Mouse (Mus musculus): Measurements from ENCODE around the gene Gm3238. TPM values are rescaled to one million over a fixed set of nuclear protein-coding genes. Genes with fewer than 3 reads are reported as not detected.
"Not testable (repeated sequence)": the region's sequence is repeated elsewhere in the genome, so short reads cannot be mapped to it uniquely, and the experiment has no call there.

Gene Gm3238
- polyA plus RNA-seq, 1 experiment from 2014 or later, result not detected

GRCm38 (mm10) chr10:77759582-77759981, 11.5 kb downstream of the Gm3238 start, which contains the start of gene Gm3233:
TSS of gene Gm3233 (minus strand) at chr10:77759682.
- DNase-seq (ENCODE audit: low spot score); H3K27ac ChIP-seq (ENCODE audit: low read depth, low read length); H3K9ac ChIP-seq (ENCODE audit: low read depth, low read length); H3K9me3 ChIP-seq (ENCODE audit: control insufficient read depth, low read length); ATAC-seq (replicated peaks; ENCODE audit: low FRiP score); H3K4me2 ChIP-seq; H3K4me3 ChIP-seq (ENCODE audit: low read depth, low read length); H3K27me3 ChIP-seq (replicated peaks; ENCODE audit: control insufficient read depth, insufficient read depth, low read length); H3K36me3 ChIP-seq (ENCODE audit: control insufficient read depth, insufficient read depth, low read length); H3K4me1 ChIP-seq (replicated peaks; ENCODE audit: control insufficient read depth, insufficient read depth, low read length): not testable (repeated sequence)
- WGBS, result no CpG with 5 or more reads among the region's 1 CpGs

GRCm38 (mm10) chr10:77753448-77753847, 17.7 kb downstream of the Gm3238 start:
- H3K27ac ChIP-seq (ENCODE audit: low read depth, low read length), result no peak overlapping the region
- ATAC-seq (replicated peaks; ENCODE audit: low FRiP score) (no peak), DNase-seq (ENCODE audit: low spot score) (no peak)
- H3K36me3 ChIP-seq (ENCODE audit: control insufficient read depth, insufficient read depth, low read length), result no peaks in the 10 kb centered on the region
- no peaks in the 10 kb centered on the region for H3K9me3 ChIP-seq (ENCODE audit: control insufficient read depth, low read length)
- H3K4me3 ChIP-seq (ENCODE audit: low read depth, low read length), result no peak overlapping the region
- H3K27me3 ChIP-seq (replicated peaks; ENCODE audit: control insufficient read depth, insufficient read depth, low read length), result no peaks in the 10 kb centered on the region
- H3K9ac ChIP-seq (ENCODE audit: low read depth, low read length), result no peak overlapping the region
- no peaks in the 10 kb centered on the region for H3K4me1 ChIP-seq (replicated peaks; ENCODE audit: control insufficient read depth, insufficient read depth, low read length)
- H3K4me2 ChIP-seq, result no peak overlapping the region

- not testable (repeated sequence) for H3K27ac ChIP-seq (ENCODE audit: low read depth, low read length); H3K9ac ChIP-seq (ENCODE audit: low read depth, low read length); ATAC-seq (replicated peaks; ENCODE audit: low FRiP score); H3K27me3 ChIP-seq (replicated peaks; ENCODE audit: control insufficient read depth, insufficient read depth, low read length); H3K4me1 ChIP-seq (replicated peaks; ENCODE audit: control insufficient read depth, insufficient read depth, low read length); H3K9me3 ChIP-seq (ENCODE audit: control insufficient read depth, low read length); H3K4me3 ChIP-seq (ENCODE audit: low read depth, low read length); H3K4me2 ChIP-seq; DNase-seq (ENCODE audit: low spot score); H3K36me3 ChIP-seq (ENCODE audit: control insufficient read depth, insufficient read depth, low read length)
- WGBS, result 53% methylated on average over 3 of the region's 3 CpGs
Observed at GRCm38 (mm10) chr10:77752312-77752711, 18.8 kb downstream of the Gm3238 start.

GRCm38 (mm10) chr10:77751254-77751653, 19.9 kb downstream of the Gm3238 start, which contains the start of gene Gm9736:
TSS of gene Gm9736 (minus strand) at chr10:77751354.
- not testable (repeated sequence) for H3K27me3 ChIP-seq (replicated peaks; ENCODE audit: control insufficient read depth, insufficient read depth, low read length); H3K4me2 ChIP-seq; H3K9ac ChIP-seq (ENCODE audit: low read depth, low read length); H3K4me3 ChIP-seq (ENCODE audit: low read depth, low read length); H3K9me3 ChIP-seq (ENCODE audit: control insufficient read depth, low read length); ATAC-seq (replicated peaks; ENCODE audit: low FRiP score); H3K27ac ChIP-seq (ENCODE audit: low read depth, low read length); H3K4me1 ChIP-seq (replicated peaks; ENCODE audit: control insufficient read depth, insufficient read depth, low read length); DNase-seq (ENCODE audit: low spot score); H3K36me3 ChIP-seq (ENCODE audit: control insufficient read depth, insufficient read depth, low read length)
- 50% methylated on average over 1 of the region's 1 CpGs for WGBS

GRCm38 (mm10) chr10:77750686-77751085, 20.4 kb downstream of the Gm3238 start:
- WGBS, result 75% methylated on average over 1 of the region's 1 CpGs
- not testable (repeated sequence) for DNase-seq (ENCODE audit: low spot score); H3K36me3 ChIP-seq (ENCODE audit: control insufficient read depth, insufficient read depth, low read length); H3K4me1 ChIP-seq (replicated peaks; ENCODE audit: control insufficient read depth, insufficient read depth, low read length); H3K4me2 ChIP-seq; H3K9ac ChIP-seq (ENCODE audit: low read depth, low read length); ATAC-seq (replicated peaks; ENCODE audit: low FRiP score); H3K9me3 ChIP-seq (ENCODE audit: control insufficient read depth, low read length); H3K27me3 ChIP-seq (replicated peaks; ENCODE audit: control insufficient read depth, insufficient read depth, low read length); H3K4me3 ChIP-seq (ENCODE audit: low read depth, low read length); H3K27ac ChIP-seq (ENCODE audit: low read depth, low read length)

GRCm38 (mm10) chr10:77741924-77742688, 29.0 kb downstream of the Gm3238 start, which contains the start of gene Gm18596:
TSS of gene Gm18596 (minus strand) at chr10:77742638.
- not testable (repeated sequence) for H3K9ac ChIP-seq (ENCODE audit: low read depth, low read length); H3K27me3 ChIP-seq (replicated peaks; ENCODE audit: control insufficient read depth, insufficient read depth, low read length); H3K27ac ChIP-seq (ENCODE audit: low read depth, low read length); ATAC-seq (replicated peaks; ENCODE audit: low FRiP score); DNase-seq (ENCODE audit: low spot score); H3K36me3 ChIP-seq (ENCODE audit: control insufficient read depth, insufficient read depth, low read length); H3K4me1 ChIP-seq (replicated peaks; ENCODE audit: control insufficient read depth, insufficient read depth, low read length); H3K4me2 ChIP-seq; H3K4me3 ChIP-seq (ENCODE audit: low read depth, low read length); H3K9me3 ChIP-seq (ENCODE audit: control insufficient read depth, low read length)
- 51% methylated on average over 4 of the region's 5 CpGs for WGBS

GRCm38 (mm10) chr10:77738929-77739328, 32.2 kb downstream of the Gm3238 start:
- no peak overlapping the region for H3K4me3 ChIP-seq (ENCODE audit: low read depth, low read length)
- H3K9me3 ChIP-seq (ENCODE audit: control insufficient read depth, low read length), result peaks cover 7% of the 10 kb centered on the region; the same call in 1 of the 2 replicates
- H3K4me1 ChIP-seq (replicated peaks; ENCODE audit: control insufficient read depth, insufficient read depth, low read length), result no peaks in the 10 kb centered on the region
- no peaks in the 10 kb centered on the region for H3K36me3 ChIP-seq (ENCODE audit: control insufficient read depth, insufficient read depth, low read length)
- H3K9ac ChIP-seq (ENCODE audit: low read depth, low read length), result no peak overlapping the region
- H3K27ac ChIP-seq (ENCODE audit: low read depth, low read length), result no peak overlapping the region
- no peak overlapping the region for H3K4me2 ChIP-seq
- DNase-seq (ENCODE audit: low spot score) (no peak), ATAC-seq (replicated peaks; ENCODE audit: low FRiP score) (no peak)
- H3K27me3 ChIP-seq (replicated peaks; ENCODE audit: control insufficient read depth, insufficient read depth, low read length), result no peaks in the 10 kb centered on the region; the same call in 1 of the 2 replicates
- 83% methylated on average over 4 of the region's 4 CpGs for WGBS

- ATAC-seq (replicated peaks; ENCODE audit: low FRiP score) (no peak), DNase-seq (ENCODE audit: low spot score) (no peak)
- peaks cover 7% of the 10 kb centered on the region; the same call in 1 of the 2 replicates for H3K9me3 ChIP-seq (ENCODE audit: control insufficient read depth, low read length)
- no peak overlapping the region for H3K9ac ChIP-seq (ENCODE audit: low read depth, low read length)
- H3K36me3 ChIP-seq (ENCODE audit: control insufficient read depth, insufficient read depth, low read length), result no peaks in the 10 kb centered on the region
- H3K4me2 ChIP-seq, result no peak overlapping the region
- no peaks in the 10 kb centered on the region for H3K4me1 ChIP-seq (replicated peaks; ENCODE audit: control insufficient read depth, insufficient read depth, low read length)
- H3K27ac ChIP-seq (ENCODE audit: low read depth, low read length), result no peak overlapping the region
- WGBS, result 86% methylated on average over 1 of the region's 1 CpGs
- no peaks in the 10 kb centered on the region; the same call in 1 of the 2 replicates for H3K27me3 ChIP-seq (replicated peaks; ENCODE audit: control insufficient read depth, insufficient read depth, low read length)
- no peak overlapping the region for H3K4me3 ChIP-seq (ENCODE audit: low read depth, low read length)
Observed at GRCm38 (mm10) chr10:77735928-77736327, 35.2 kb downstream of the Gm3238 start.

GRCm38 (mm10) chr10:77729241-77729640, 41.9 kb downstream of the Gm3238 start:
- H3K27ac ChIP-seq (ENCODE audit: low read depth, low read length), result no peak overlapping the region
- no peak overlapping the region for H3K9ac ChIP-seq (ENCODE audit: low read depth, low read length)
- 44% methylated on average over 4 of the region's 4 CpGs for WGBS
- no peaks in the 10 kb centered on the region for H3K27me3 ChIP-seq (replicated peaks; ENCODE audit: control insufficient read depth, insufficient read depth, low read length)
- ATAC-seq (replicated peaks; ENCODE audit: low FRiP score) (no peak), DNase-seq (ENCODE audit: low spot score) (no peak)
- no peaks in the 10 kb centered on the region for H3K4me1 ChIP-seq (replicated peaks; ENCODE audit: control insufficient read depth, insufficient read depth, low read length)
- no peak overlapping the region for H3K4me3 ChIP-seq (ENCODE audit: low read depth, low read length)
- no peaks in the 10 kb centered on the region for H3K36me3 ChIP-seq (ENCODE audit: control insufficient read depth, insufficient read depth, low read length)
- H3K9me3 ChIP-seq (ENCODE audit: control insufficient read depth, low read length), result 0 out of 2 replicates have a peak, but pooled peaks cover 3% of the 10 kb centered on the region
- H3K4me2 ChIP-seq, result no peak overlapping the region

Measured in liver, embryonic 11.5 days (tissue).